Mouse (Mus musculus): Measurements from ENCODE around the gene Tdg.
A peak's percentile ranks its signal among the peaks of the same experiment; 100 is the strongest.

The Tdg gene

GRCm38 (mm10) chr10:82663289-82663688 lies 33.7 kb downstream of the Tdg start:
- DNase-seq (ENCODE audit: low spot score), result no peak

DNA sequence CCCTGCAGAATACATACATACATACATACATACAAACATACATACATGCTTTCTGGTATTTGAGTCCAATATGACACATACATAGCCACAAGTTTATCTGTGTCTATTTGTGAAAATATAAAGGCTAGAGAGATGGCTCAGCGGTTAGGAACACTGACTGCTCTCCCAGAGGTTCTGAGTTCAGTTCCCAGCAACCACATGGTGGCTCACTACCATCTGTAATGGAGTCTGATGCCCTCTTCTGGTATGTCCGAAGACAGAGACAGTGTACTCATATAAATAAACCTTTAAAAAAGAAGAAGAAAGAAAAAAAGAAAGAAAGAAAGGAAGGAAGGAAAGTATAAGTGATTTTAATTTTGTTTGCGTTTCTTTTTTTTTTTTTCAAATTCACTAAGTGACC lies 36.3 kb downstream of the Tdg start:
- DNase-seq (ENCODE audit: low spot score), result no peak

GRCm38 (mm10) chr10:82666436-82667234 lies 37.0 kb downstream of the Tdg start:
- peak; percentile 59 for DNase-seq (ENCODE audit: low spot score)

GRCm38 (mm10) chr10:82670205-82670604 lies 40.6 kb downstream of the Tdg start:
- no peak for DNase-seq (ENCODE audit: low spot score)

GRCm38 (mm10) chr10:82676949-82677348 lies 47.3 kb downstream of the Tdg start:
- DNase-seq (ENCODE audit: low spot score), result no peak

- DNase-seq (ENCODE audit: low spot score), result no peak
Measured at GRCm38 (mm10) chr10:82680769-82681168, 51.1 kb downstream of the Tdg start.

- DNase-seq (ENCODE audit: low spot score), result no peak
Measured at GRCm38 (mm10) chr10:82681639-82682038, 52.0 kb downstream of the Tdg start.

DNA sequence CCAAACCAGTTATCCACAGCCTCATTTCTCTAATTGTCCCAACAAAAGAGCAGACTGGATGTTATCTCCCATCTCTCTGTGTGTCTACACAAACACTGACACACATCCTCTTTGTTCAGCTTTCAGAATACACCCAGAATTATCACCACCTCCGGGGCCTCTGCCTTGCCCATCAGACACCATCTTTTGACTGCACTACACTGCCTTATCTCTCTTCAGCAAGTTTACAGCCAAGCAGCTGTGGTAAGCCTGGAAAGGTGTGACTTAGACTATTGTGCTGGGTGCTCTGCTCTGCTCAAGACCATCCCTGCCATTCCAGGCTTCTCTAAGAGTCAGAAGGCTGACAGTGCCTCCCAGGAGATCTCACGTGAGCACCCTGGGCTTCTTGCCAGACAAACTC lies 55.8 kb downstream of the Tdg start:
- DNase-seq (ENCODE audit: low spot score), result no peak

DNA sequence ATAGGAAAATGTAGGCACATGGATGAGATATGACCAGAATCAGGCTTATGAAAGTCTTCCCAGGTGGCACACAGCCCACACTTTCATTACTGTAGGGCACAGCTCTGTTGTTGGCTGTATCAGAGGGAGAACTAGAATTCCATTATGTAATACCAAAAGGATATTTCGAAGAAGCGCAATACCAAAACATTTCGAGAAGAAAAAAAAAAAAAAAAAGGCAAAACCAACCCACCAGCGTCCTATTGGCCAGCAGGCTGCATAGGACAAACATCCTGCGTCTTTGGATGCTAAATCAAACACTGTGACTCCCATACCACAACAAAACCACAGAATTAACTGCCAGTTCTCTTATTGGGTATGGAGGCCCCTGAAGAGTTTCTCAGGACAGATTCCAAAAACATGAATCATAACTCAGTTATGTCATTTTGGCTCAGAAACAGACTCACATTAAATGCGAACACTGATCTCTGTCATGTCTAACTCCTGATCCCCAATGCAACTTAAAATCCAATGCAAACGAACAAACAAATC lies 60.1 kb downstream of the Tdg start:
- no peak for DNase-seq (ENCODE audit: low spot score)

DNA sequence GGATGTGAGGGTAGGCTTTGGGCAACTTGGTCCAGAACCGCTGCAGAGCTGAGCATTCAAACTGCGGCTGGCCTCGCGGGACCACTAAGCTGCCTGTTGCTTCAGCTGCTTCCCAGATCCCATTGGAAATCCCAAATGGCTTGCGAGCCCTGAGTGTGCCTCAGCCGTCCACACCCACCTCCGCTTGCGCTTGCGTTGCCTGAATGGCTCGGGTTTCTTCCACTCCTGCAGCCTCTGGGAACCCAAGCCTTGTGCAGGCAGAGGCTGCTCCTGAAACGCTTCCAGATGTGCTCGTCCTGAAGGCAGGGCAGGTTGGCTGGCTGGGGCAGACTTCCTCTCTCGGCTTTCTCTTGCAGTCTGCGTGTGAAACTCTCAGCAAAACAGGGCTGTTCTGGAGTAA lies 60.9 kb downstream of the Tdg start, which contains the start of gene Glt8d2:
TSS of gene Glt8d2 (minus strand) at position 157 of the 400 bp plus-strand sequence.
- peak; percentile 59 for DNase-seq (ENCODE audit: low spot score)

GRCm38 (mm10) chr10:82695956-82696355 lies 66.3 kb downstream of the Tdg start, which contains the start of gene Hcfc2:
TSS of gene Hcfc2 (plus strand) at chr10:82696160.
- no peak for DNase-seq (ENCODE audit: low spot score)

GRCm38 (mm10) chr10:82696453-82697079 lies 66.9 kb downstream of the Tdg start:
- no peak for DNase-seq (ENCODE audit: low spot score)

DNA sequence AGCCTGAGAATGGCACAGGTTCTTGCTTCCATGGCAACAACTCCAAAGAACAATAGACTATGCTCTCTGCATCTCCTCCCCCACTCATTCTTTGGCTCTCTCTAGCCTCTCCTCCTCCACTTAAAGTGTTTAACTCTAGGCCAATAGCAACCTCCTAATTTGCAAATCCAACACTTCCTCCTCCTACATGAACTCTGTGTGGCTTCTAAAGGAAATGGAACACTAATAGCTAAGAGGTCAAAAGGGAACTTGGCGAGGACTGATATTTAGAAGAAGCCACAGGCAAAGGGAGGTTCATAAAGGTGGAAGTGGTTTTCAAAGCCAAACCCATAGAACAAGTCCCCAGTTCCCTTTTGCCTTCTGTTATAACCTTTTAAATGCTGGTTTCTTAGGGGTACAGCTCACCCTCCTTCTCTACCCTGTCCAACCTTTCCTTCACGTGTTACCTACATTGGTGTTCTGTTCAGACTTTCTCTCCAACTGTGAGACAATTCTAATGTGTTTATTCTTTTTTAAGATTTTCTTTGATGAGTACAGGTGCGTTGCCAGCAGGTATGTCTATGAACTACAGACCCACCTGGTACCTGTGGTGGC lies 67.8 kb downstream of the Tdg start:
- no peak for DNase-seq (ENCODE audit: low spot score)

GRCm38 (mm10) chr10:82698712-82699261 lies 69.2 kb downstream of the Tdg start:
- DNase-seq (ENCODE audit: low spot score), result peak; percentile 92

DNA sequence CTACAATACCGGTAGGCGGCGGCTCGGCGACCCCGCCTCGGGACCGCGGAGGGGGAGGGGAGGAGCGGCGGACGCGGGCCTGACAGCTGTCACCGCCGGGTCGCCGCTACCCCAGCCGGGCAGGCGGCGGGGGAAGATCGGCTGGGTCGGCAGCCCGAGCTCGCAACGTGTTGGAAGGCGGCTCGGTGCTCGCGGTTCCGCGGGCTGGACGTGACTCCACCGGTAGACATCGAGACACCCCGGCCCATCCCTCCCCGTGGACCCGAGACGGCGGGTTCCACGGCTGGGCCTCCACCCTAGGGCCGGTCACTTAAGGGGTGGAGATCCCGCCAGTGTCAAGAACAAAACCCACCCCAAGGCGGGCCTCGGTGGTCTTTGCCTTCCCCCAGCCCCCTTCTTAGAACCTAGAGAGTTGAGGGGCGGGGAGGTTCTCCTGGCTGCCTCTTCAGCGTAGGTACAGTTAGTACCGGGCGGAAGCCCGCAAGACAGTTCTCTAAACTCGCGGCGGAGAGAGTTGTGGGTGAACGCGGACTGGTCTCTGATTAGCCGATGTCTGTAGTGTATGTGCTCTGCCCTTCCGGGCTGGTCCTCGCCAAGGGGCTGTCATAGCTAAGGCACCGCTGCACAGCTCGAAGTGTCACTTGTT lies 69.8 kb downstream of the Tdg start:
- peak; percentile 53 for DNase-seq (ENCODE audit: low spot score)

All from testis, postnatal 14 days (tissue).